Mouse (Mus musculus): ENCODE data around the gene Vezf1. TPM values are rescaled to one million over a fixed set of nuclear protein-coding genes. Genes with fewer than 3 reads are reported as not detected.

Vezf1 gene
- total and polyA plus RNA-seq, 3 experiments, result 8.0 to 20.8 TPM; not detected in 1

DNA sequence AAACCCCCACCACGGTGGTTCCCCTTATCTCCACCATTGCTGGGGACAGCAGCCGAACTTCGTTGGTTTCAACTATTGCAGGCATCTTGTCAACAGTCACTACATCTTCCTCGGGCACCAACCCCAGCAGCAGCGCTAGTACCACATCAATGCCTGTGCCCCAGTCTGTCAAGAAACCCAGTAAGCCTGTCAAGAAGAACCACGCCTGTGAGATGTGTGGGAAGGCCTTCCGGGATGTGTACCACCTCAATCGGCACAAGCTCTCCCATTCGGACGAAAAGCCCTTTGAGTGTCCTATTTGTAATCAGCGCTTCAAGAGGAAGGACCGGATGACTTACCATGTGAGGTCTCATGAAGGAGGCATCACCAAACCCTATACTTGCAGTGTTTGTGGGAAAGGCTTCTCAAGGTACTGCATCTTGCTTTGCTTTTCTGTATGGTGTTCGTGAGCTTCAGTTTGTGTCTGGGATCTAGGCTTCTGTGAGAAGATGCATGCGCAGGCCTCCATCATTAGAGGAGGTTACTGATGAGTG is 5.3 kb downstream of the Vezf1 start:
- peaks cover 9 to 18% of the 10 kb centered on the region in 2 experiments for H3K4me1 ChIP-seq (ENCODE audit: control insufficient read depth in 1 of 2, insufficient read depth in 2 of 2, low read length in 2 of 2)
- DNase-seq (ENCODE audit: low read depth, low spot score), result no peak
- H3K9me3 ChIP-seq (replicated peaks; ENCODE audit: insufficient read depth, low read length), result no peaks in the 10 kb centered on the region
- peaks cover 16 to 22% of the 10 kb centered on the region in 2 experiments for H3K36me3 ChIP-seq (ENCODE audit: control insufficient read depth in 1 of 2, insufficient read depth in 2 of 2, low read length in 2 of 2)
- no peak overlapping the region for H3K27ac ChIP-seq (ENCODE audit: control insufficient read depth, low read depth, low read length)
- no peaks in the 10 kb centered on the region for H3K27me3 ChIP-seq (ENCODE audit: control insufficient read depth in 1 of 2, insufficient read depth in 2 of 2, low read length in 2 of 2)
- TF ChIP-seq ETS1 (IDR thresholded peaks at IDR 0.05; ENCODE audit: low read depth, low read length), result no peak
- no peak for TF ChIP-seq ZKSCAN1 (IDR thresholded peaks at IDR 0.05; ENCODE audit: low read depth, low read length)
- peaks cover 38% of the 10 kb centered on the region for H3K79me2 ChIP-seq (ENCODE audit: control insufficient read depth, insufficient read depth, low read length, poor library complexity)
- no peak overlapping the region for H3K9ac ChIP-seq (ENCODE audit: control insufficient read depth, low read depth, low read length, poor library complexity, severe bottlenecking)
- H3K4me3 ChIP-seq (ENCODE audit: control insufficient read depth in 1 of 2, insufficient read depth in 1 of 2, low read depth in 2 of 2, low read length in 2 of 2), result no peak overlapping the region

DNA sequence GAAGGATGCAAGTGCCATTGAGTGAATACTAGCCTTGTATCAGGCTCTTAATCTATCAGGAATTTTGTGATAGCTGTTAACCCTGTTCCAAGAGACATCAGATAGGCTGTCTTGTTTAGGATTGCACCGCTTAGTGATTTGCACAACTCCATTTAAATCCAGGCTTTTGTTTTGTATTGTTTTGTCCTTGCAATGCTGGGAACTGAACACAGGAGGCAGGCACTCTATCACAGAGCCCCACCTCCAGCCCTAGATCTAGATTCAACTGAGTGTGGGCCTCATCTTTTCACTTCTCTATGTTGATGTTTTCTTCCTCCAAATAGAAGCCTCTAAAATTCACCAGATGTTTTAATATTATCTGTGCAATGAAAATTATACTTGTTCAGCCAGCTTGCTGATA is 7.6 kb downstream of the Vezf1 start:
- DNase-seq (ENCODE audit: low read depth, low spot score), result peak; percentile 47
- no peak for TF ChIP-seq HCFC1 (IDR thresholded peaks at IDR 0.05; ENCODE audit: low read depth, low read length)
- no peak for TF ChIP-seq BHLHE40 (IDR thresholded peaks at IDR 0.05; ENCODE audit: borderline replicate concordance, low read depth, low read length)
- no peak; the same call in 1 of the 2 replicates for TF ChIP-seq RAD21 (IDR thresholded peaks at IDR 0.05; ENCODE audit: low read depth, low read length)
- no peak for TF ChIP-seq ZKSCAN1 (IDR thresholded peaks at IDR 0.05; ENCODE audit: low read depth, low read length)
- no peak for TF ChIP-seq TCF12 (IDR thresholded peaks at IDR 0.05; ENCODE audit: low read depth, low read length)
- peak in 2 of 3 experiments; percentile 16 to 21; a peak in 3 of 6 replicates for TF ChIP-seq CTCF (IDR thresholded peaks at IDR 0.05 in 2 of 3, conservative IDR thresholded peaks at IDR 0.05 in 1 of 3; ENCODE audit: control insufficient read depth in 1 of 3, insufficient read depth in 1 of 3, low read depth in 2 of 3, low read length in 3 of 3, poor library complexity in 1 of 3, severe bottlenecking in 1 of 3)
- no peak for TF ChIP-seq USF1 (IDR thresholded peaks at IDR 0.05; ENCODE audit: low read depth, low read length)
- peaks cover 1 to 33% of the 10 kb centered on the region in 2 experiments for H3K36me3 ChIP-seq (ENCODE audit: control insufficient read depth in 1 of 2, insufficient read depth in 2 of 2, low read length in 2 of 2)
- no peak overlapping the region for H3K27ac ChIP-seq (ENCODE audit: control insufficient read depth, low read depth, low read length)
- H3K27me3 ChIP-seq (ENCODE audit: control insufficient read depth in 1 of 2, insufficient read depth in 2 of 2, low read length in 2 of 2), result no peaks in the 10 kb centered on the region
- no peak overlapping the region for H3K4me3 ChIP-seq (ENCODE audit: control insufficient read depth in 1 of 2, insufficient read depth in 1 of 2, low read depth in 2 of 2, low read length in 2 of 2)
- no peak overlapping the region for H3K9ac ChIP-seq (ENCODE audit: control insufficient read depth, low read depth, low read length, poor library complexity, severe bottlenecking)
- peaks cover 23% of the 10 kb centered on the region for H3K79me2 ChIP-seq (ENCODE audit: control insufficient read depth, insufficient read depth, low read length, poor library complexity)
- peaks cover 0 to 2% of the 10 kb centered on the region in 2 experiments; a peak in 2 of 4 replicates for H3K4me1 ChIP-seq (ENCODE audit: control insufficient read depth in 1 of 2, insufficient read depth in 2 of 2, low read length in 2 of 2)
- H3K9me3 ChIP-seq (replicated peaks; ENCODE audit: insufficient read depth, low read length), result no peaks in the 10 kb centered on the region

DNA sequence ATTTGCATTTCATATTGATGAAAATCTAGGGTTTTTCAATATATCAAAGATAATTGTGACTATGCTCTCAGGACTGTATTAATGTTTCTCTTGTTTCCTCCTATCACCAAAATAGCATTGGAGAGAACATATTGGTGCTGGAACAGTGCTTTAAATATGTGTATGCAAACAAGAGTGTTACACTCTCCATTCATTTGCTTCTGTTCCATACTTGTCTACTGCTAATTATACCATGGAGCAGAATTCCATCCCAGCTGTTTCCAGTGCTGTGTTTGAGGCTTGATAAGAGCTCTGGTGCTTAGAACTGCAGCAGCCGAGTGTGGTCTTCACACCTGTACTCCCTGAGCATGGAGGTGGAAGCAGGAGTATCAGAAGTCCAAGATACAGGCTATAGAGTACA is 8.3 kb downstream of the Vezf1 start:
- Histone ChIP-seq H3K4me3 (ENCODE audit: control insufficient read depth in 1 of 2, insufficient read depth in 1 of 2, low read depth in 2 of 2, low read length in 2 of 2) (no peak overlapping the region), H3K27me3 (ENCODE audit: control insufficient read depth in 1 of 2, insufficient read depth in 2 of 2, low read length in 2 of 2) (no peaks in the 10 kb centered on the region), H3K9me3 (replicated peaks; ENCODE audit: insufficient read depth, low read length) (no peaks in the 10 kb centered on the region), H3K27ac (ENCODE audit: control insufficient read depth, low read depth, low read length) (no peak overlapping the region), H3K4me1 (ENCODE audit: control insufficient read depth in 1 of 2, insufficient read depth in 2 of 2, low read length in 2 of 2) (no peaks in the 10 kb centered on the region), H3K79me2 (ENCODE audit: control insufficient read depth, insufficient read depth, low read length, poor library complexity) (peaks cover 17% of the 10 kb centered on the region), H3K36me3 (ENCODE audit: control insufficient read depth in 1 of 2, insufficient read depth in 2 of 2, low read length in 2 of 2) (peaks cover 0 to 36% of the 10 kb centered on the region in 2 experiments; a peak in 2 of 4 replicates), H3K9ac (ENCODE audit: control insufficient read depth, low read depth, low read length, poor library complexity, severe bottlenecking) (no peak overlapping the region)
- TF ChIP-seq CTCF (IDR thresholded peaks at IDR 0.05 in 2 of 3, conservative IDR thresholded peaks at IDR 0.05 in 1 of 3; ENCODE audit: control insufficient read depth in 1 of 3, insufficient read depth in 1 of 3, low read depth in 2 of 3, low read length in 3 of 3, poor library complexity in 1 of 3, severe bottlenecking in 1 of 3), result no peak
- TF ChIP-seq MEF2A (IDR thresholded peaks at IDR 0.05; ENCODE audit: extremely low read depth, insufficient replicate concordance, low read depth, low read length, poor library complexity, severe bottlenecking), result no peak
- no peak for TF ChIP-seq MAZ (IDR thresholded peaks at IDR 0.05; ENCODE audit: low read depth, low read length)
- no peak for TF ChIP-seq UBTF (IDR thresholded peaks at IDR 0.05; ENCODE audit: borderline replicate concordance, insufficient read depth, low read depth, low read length)
- no peak for TF ChIP-seq NELFE (IDR thresholded peaks at IDR 0.05; ENCODE audit: low read depth, low read length)
- TF ChIP-seq ZMIZ1 (IDR thresholded peaks at IDR 0.05; ENCODE audit: low read depth, low read length), result no peak
- no peak for TF ChIP-seq MYB (IDR thresholded peaks at IDR 0.05; ENCODE audit: low read depth, low read length)
- no peak for TF ChIP-seq E2F4 (IDR thresholded peaks at IDR 0.05; ENCODE audit: borderline replicate concordance, low read depth, low read length)
- no peak for TF ChIP-seq ZKSCAN1 (IDR thresholded peaks at IDR 0.05; ENCODE audit: low read depth, low read length)
- TF ChIP-seq MAFK (IDR thresholded peaks at IDR 0.05; ENCODE audit: borderline replicate concordance, low read depth, low read length), result no peak
- TF ChIP-seq CHD2 (IDR thresholded peaks at IDR 0.05; ENCODE audit: low read length), result no peak
- TF ChIP-seq NRF1 (IDR thresholded peaks at IDR 0.05; ENCODE audit: insufficient read depth, low read depth, low read length, poor library complexity, severe bottlenecking), result no peak
- no peak for TF ChIP-seq USF1 (IDR thresholded peaks at IDR 0.05; ENCODE audit: low read depth, low read length)
- TF ChIP-seq CHD1 (IDR thresholded peaks at IDR 0.05; ENCODE audit: low read depth, low read length), result no peak
- no peak for DNase-seq (ENCODE audit: low read depth, low spot score)
